Mouse (Mus musculus): Measurements from ENCODE around the gene Csdc2. TPM values are rescaled to one million over a fixed set of nuclear protein-coding genes. Genes with fewer than 3 reads are reported as not detected.

The Csdc2 gene
- polyA plus RNA-seq, 1 experiment from 2014 or later, result 11.8 TPM

DNA sequence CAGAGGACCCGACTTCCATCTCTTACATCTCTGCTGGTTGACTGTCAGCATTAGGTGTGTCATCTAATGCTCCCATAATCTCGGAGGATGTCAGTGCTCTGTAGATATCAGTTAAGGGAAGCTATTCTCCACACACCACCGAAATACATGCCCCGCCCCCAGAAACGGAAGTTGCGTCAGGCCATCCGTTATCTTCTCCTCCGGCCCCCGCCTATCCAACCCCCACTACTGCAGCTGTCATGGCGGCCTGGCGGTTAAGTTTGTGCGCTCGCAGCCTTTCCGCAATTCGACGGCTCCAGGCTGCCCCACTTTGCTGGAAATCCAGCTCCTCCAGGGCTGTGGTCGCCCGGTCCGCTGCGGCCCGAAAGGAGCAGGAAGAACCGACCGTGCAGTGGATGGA lies 43.8 kb downstream of the Csdc2 start, which contains the start of gene 1700029P11Rik:
1700029P11Rik (plus strand) TSS at position 220 of the 400 bp plus-strand sequence.
- 92% methylated on average over 23 of the region's 23 CpGs for WGBS
- Histone ChIP-seq H3K9me3 (ENCODE audit: low read depth, low read length) (no peaks in the 10 kb centered on the region), H3K27me3 (ENCODE audit: insufficient read depth, low read length) (no peaks in the 10 kb centered on the region), H3K27ac (ENCODE audit: low read depth) (no peak within 1 kb of the TSS), H3K4me1 (ENCODE audit: insufficient read depth) (no peaks in the 10 kb centered on the region), H3K4me3 (ENCODE audit: low read depth, low read length) (no peak within 1 kb of the TSS), H3K36me3 (ENCODE audit: insufficient read depth) (no peaks in the 10 kb centered on the region), H3K9ac (no peak within 1 kb of the TSS), H3K4me2 (no peak within 1 kb of the TSS)
- ATAC-seq (ENCODE audit: insufficient read depth) (no peak), DNase-seq (no peak)
- TF ChIP-seq CTCF (IDR thresholded peaks at IDR 0.05; ENCODE audit: low read depth), result no peak

- no peak for ATAC-seq (ENCODE audit: insufficient read depth)
These were observed 45.6 kb downstream of the Csdc2 start for GRCm38 (mm10) chr15:81982173-81982572.

DNA sequence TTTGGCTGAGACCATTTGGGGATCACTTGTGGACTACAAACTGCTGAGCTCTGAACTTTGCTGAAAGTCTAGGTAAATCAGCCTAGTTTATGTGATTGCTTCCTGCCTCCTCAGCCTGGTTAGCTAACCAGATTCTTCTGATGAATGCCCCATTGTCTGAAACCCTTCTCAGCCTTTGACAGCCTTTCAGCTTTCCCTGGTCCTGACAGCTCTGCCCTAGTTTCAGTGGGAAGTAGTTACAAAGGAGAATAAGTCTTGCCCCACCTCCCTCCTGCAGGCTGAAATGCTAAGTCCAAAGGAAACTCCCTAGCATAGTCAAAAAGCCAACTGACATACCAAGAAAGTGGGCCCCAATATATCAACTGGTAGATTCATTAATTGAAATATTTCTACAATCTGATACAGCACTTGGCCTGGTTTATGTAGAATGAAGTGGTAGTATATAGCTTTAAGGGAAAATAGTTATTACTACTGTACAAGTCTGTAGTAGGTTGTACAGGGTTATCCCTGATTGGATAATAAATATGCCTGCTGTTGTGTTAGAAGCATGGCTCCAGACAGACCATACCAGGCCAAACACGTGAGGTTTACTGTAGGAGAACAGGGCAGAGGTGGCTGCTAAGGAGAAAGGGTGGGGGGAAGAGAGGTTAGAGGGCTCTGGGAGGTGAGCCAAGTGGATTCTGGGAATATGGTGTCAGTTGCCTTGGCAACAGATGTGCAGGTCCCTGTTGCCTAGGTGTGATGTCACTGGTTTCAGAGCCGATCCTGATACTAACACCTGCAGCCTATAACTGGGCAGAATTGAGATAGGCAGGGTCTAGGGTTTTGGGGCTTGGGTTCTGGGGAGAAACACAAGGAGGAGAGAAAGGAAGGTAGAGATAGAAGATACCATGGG lies 49.0 kb downstream of the Csdc2 start:
- ATAC-seq (ENCODE audit: insufficient read depth) (no peak), DNase-seq (no peak)
- peaks cover 5% of the 10 kb centered on the region; the same call in 1 of the 2 replicates for H3K4me1 ChIP-seq (ENCODE audit: insufficient read depth)
- H3K36me3 ChIP-seq (ENCODE audit: insufficient read depth), result no peaks in the 10 kb centered on the region
- H3K27me3 ChIP-seq (ENCODE audit: insufficient read depth, low read length), result no peaks in the 10 kb centered on the region
- WGBS, result 55% methylated on average over 2 of the region's 2 CpGs
- no peak for TF ChIP-seq CTCF (IDR thresholded peaks at IDR 0.05; ENCODE audit: low read depth)
- H3K4me3 ChIP-seq (ENCODE audit: low read depth, low read length), result no peak overlapping the region
- no peak overlapping the region for H3K4me2 ChIP-seq
- H3K9me3 ChIP-seq (ENCODE audit: low read depth, low read length), result no peaks in the 10 kb centered on the region
- no peak overlapping the region for H3K27ac ChIP-seq (ENCODE audit: low read depth)
- no peak overlapping the region for H3K9ac ChIP-seq

More at GRCm38 (mm10) chr15:81982173-81982572, 45.6 kb downstream of the Csdc2 start:
- no peak for DNase-seq
- Histone ChIP-seq H3K27ac (ENCODE audit: low read depth) (no peak overlapping the region), H3K4me3 (ENCODE audit: low read depth, low read length) (no peak overlapping the region), H3K27me3 (ENCODE audit: insufficient read depth, low read length) (no peaks in the 10 kb centered on the region), H3K36me3 (ENCODE audit: insufficient read depth) (no peaks in the 10 kb centered on the region), H3K9me3 (ENCODE audit: low read depth, low read length) (no peaks in the 10 kb centered on the region), H3K4me1 (ENCODE audit: insufficient read depth) (no peaks in the 10 kb centered on the region), H3K4me2 (no peak overlapping the region), H3K9ac (no peak overlapping the region)
- TF ChIP-seq CTCF (IDR thresholded peaks at IDR 0.05; ENCODE audit: low read depth), result no peak
- 53% methylated on average over 1 of the region's 1 CpGs for WGBS

DNA sequence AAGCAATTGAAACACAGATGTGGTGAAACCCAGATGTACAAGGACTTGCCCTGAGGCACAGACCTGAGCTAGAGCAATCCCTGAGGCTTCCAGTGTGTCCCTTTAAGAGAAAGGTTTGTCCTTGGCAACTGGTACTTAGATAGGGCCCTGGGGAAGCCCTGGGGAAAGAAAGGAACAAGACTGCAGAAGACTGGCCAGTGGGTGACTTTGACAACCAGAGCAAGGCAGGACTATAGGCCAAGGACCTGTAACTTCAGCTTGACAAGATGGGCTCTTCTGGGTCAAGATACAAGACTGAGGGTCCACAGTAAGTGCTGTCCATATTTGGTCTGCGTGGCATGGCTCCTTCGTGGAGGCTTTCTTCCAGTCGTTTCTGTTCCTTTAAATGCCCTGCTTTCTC lies 51.1 kb downstream of the Csdc2 start, which contains the start of gene Xrcc6:
Xrcc6 (plus strand) TSS at position 190 of the 400 bp plus-strand sequence.
- Histone ChIP-seq H3K36me3 (ENCODE audit: insufficient read depth) (no peaks in the 10 kb centered on the region), H3K27me3 (ENCODE audit: insufficient read depth, low read length) (no peaks in the 10 kb centered on the region), H3K9me3 (ENCODE audit: low read depth, low read length) (no peaks in the 10 kb centered on the region), H3K4me2 (no peak within 1 kb of the TSS), H3K4me1 (ENCODE audit: insufficient read depth) (peaks cover 5% of the 10 kb centered on the region; the same call in 1 of the 2 replicates), H3K27ac (ENCODE audit: low read depth) (no peak within 1 kb of the TSS), H3K4me3 (ENCODE audit: low read depth, low read length) (no peak within 1 kb of the TSS), H3K9ac (no peak within 1 kb of the TSS)
- DNase-seq (no peak), ATAC-seq (ENCODE audit: insufficient read depth) (no peak)
- 79% methylated on average over 3 of the region's 3 CpGs for WGBS
- no peak for TF ChIP-seq CTCF (IDR thresholded peaks at IDR 0.05; ENCODE audit: low read depth)

- WGBS, result 21% methylated on average over 11 of the region's 11 CpGs
- Histone ChIP-seq H3K4me2 (no peak overlapping the region), H3K36me3 (ENCODE audit: insufficient read depth) (peaks cover 8% of the 10 kb centered on the region), H3K4me1 (ENCODE audit: insufficient read depth) (peaks cover 5% of the 10 kb centered on the region; the same call in 1 of the 2 replicates), H3K4me3 (ENCODE audit: low read depth, low read length) (no peak overlapping the region), H3K9me3 (ENCODE audit: low read depth, low read length) (no peaks in the 10 kb centered on the region), H3K27ac (ENCODE audit: low read depth) (peak overlapping the region; percentile 72; the same call in 1 of the 2 replicates), H3K27me3 (ENCODE audit: insufficient read depth, low read length) (no peaks in the 10 kb centered on the region), H3K9ac (peak overlapping the region; percentile 48)
- DNase-seq (peak; percentile 98), ATAC-seq (ENCODE audit: insufficient read depth) (peak; percentile 87)
- peak; percentile 89 for TF ChIP-seq CTCF (IDR thresholded peaks at IDR 0.05; ENCODE audit: low read depth)
These were observed 53.0 kb downstream of the Csdc2 start for GRCm38 (mm10) chr15:81989371-81990062.

GRCm38 (mm10) chr15:81990549-81990948 lies 54.0 kb downstream of the Csdc2 start:
- no peak for ATAC-seq (ENCODE audit: insufficient read depth)
- no peaks in the 10 kb centered on the region for H3K9me3 ChIP-seq (ENCODE audit: low read depth, low read length)
- 48% methylated on average over 7 of the region's 7 CpGs for WGBS
- no peak overlapping the region for H3K4me3 ChIP-seq (ENCODE audit: low read depth, low read length)
- peaks cover 5% of the 10 kb centered on the region; the same call in 1 of the 2 replicates for H3K4me1 ChIP-seq (ENCODE audit: insufficient read depth)
- H3K4me2 ChIP-seq, result no peak overlapping the region
- no peaks in the 10 kb centered on the region for H3K27me3 ChIP-seq (ENCODE audit: insufficient read depth, low read length)
- peaks cover 15% of the 10 kb centered on the region for H3K36me3 ChIP-seq (ENCODE audit: insufficient read depth)
- H3K27ac ChIP-seq (ENCODE audit: low read depth), result no peak overlapping the region
- TF ChIP-seq CTCF (IDR thresholded peaks at IDR 0.05; ENCODE audit: low read depth), result no peak
- DNase-seq, result no peak
- no peak overlapping the region for H3K9ac ChIP-seq

DNA sequence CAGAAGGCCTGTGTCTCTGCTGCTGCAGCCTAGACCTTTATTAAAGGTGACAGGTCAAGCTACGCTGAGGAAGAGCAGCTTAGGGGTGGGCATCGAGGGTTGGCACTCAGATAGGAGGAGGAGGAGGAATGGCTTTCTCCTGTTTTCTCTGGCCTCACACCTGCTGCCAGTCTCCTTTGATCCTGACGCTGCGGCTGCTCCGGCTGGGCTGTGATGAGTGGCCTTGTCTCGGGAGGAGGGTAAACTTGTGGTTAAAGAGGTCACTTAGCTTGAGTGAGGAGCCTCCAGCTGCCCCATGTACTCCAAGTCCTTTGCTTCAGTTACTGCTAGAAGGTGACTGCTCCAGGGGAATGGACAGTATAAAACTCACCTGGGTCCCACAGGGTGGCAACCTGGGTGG lies 57.4 kb downstream of the Csdc2 start:
- Histone ChIP-seq H3K27me3 (ENCODE audit: insufficient read depth, low read length) (no peaks in the 10 kb centered on the region), H3K9ac (no peak overlapping the region), H3K36me3 (ENCODE audit: insufficient read depth) (peaks cover 42% of the 10 kb centered on the region), H3K4me1 (ENCODE audit: insufficient read depth) (peaks cover 5% of the 10 kb centered on the region; the same call in 1 of the 2 replicates), H3K4me3 (ENCODE audit: low read depth, low read length) (no peak overlapping the region), H3K9me3 (ENCODE audit: low read depth, low read length) (no peaks in the 10 kb centered on the region), H3K27ac (ENCODE audit: low read depth) (no peak overlapping the region), H3K4me2 (no peak overlapping the region)
- DNase-seq, result no peak
- ATAC-seq (ENCODE audit: insufficient read depth), result no peak
- TF ChIP-seq CTCF (IDR thresholded peaks at IDR 0.05; ENCODE audit: low read depth), result no peak
- WGBS, result 46% methylated on average over 6 of the region's 6 CpGs

Other genes with a start within 250 kb of the Csdc2 start
- gene Chadl, start 239.5 kb upstream of the Csdc2 start, polyA plus RNA-seq (2014; fragmentation: Nextera tagmentation; extraction: Ambion mirVana), result 4.6 and 4.7 TPM in 2 replicates
- gene Zc3h7b, start 191.7 kb upstream of the Csdc2 start, polyA plus RNA-seq (2014; fragmentation: Nextera tagmentation; extraction: Ambion mirVana), result 45.6 and 46.1 TPM in 2 replicates
- gene Rangap1, start 191.2 kb upstream of the Csdc2 start, polyA plus RNA-seq (2014; fragmentation: Nextera tagmentation; extraction: Ambion mirVana), result 101 and 107 TPM in 2 replicates
- gene Tef, start 134.3 kb upstream of the Csdc2 start, polyA plus RNA-seq (2014; fragmentation: Nextera tagmentation; extraction: Ambion mirVana), result 23.5 and 23.8 TPM in 2 replicates
- gene Tob2, start 78.0 kb upstream of the Csdc2 start, polyA plus RNA-seq (2014; fragmentation: Nextera tagmentation; extraction: Ambion mirVana), result 23.3 and 24.2 TPM in 2 replicates
- 211 and 220 TPM in 2 replicates for gene Phf5a, start 64.8 kb upstream of the Csdc2 start, polyA plus RNA-seq (2014; fragmentation: Nextera tagmentation; extraction: Ambion mirVana)
- gene Aco2, start 64.5 kb upstream of the Csdc2 start, polyA plus RNA-seq (2014; fragmentation: Nextera tagmentation; extraction: Ambion mirVana), result 149 and 152 TPM in 2 replicates
- gene Polr3h, start 10.5 kb upstream of the Csdc2 start, polyA plus RNA-seq (2014; fragmentation: Nextera tagmentation; extraction: Ambion mirVana), result 74.4 and 89.5 TPM in 2 replicates
- 39.0 and 39.6 TPM in 2 replicates for gene Pmm1, start 24.2 kb downstream of the Csdc2 start, polyA plus RNA-seq (2014; fragmentation: Nextera tagmentation; extraction: Ambion mirVana)
- gene 1700029P11Rik, start 43.8 kb downstream of the Csdc2 start, polyA plus RNA-seq (2014; fragmentation: Nextera tagmentation; extraction: Ambion mirVana), result not detected in 2 replicates
- 92.5 and 93.1 TPM in 2 replicates for gene Xrcc6, start 51.1 kb downstream of the Csdc2 start, polyA plus RNA-seq (2014; fragmentation: Nextera tagmentation; extraction: Ambion mirVana)
- 23.0 and 26.8 TPM in 2 replicates for gene Desi1, start 97.1 kb downstream of the Csdc2 start, polyA plus RNA-seq (2014; fragmentation: Nextera tagmentation; extraction: Ambion mirVana)
- 334 and 340 TPM in 2 replicates for gene Snu13, start 110.8 kb downstream of the Csdc2 start, polyA plus RNA-seq (2014; fragmentation: Nextera tagmentation; extraction: Ambion mirVana)
- not detected in 2 replicates for gene 4930407I10Rik, start 122.4 kb downstream of the Csdc2 start, polyA plus RNA-seq (2014; fragmentation: Nextera tagmentation; extraction: Ambion mirVana)
- not detected in 2 replicates for gene Mei1, start 133.2 kb downstream of the Csdc2 start, polyA plus RNA-seq (2014; fragmentation: Nextera tagmentation; extraction: Ambion mirVana)
- gene Ccdc134, start 191.2 kb downstream of the Csdc2 start, polyA plus RNA-seq (2014; fragmentation: Nextera tagmentation; extraction: Ambion mirVana), result 20.5 and 22.1 TPM in 2 replicates
- 107 and 114 TPM in 2 replicates for gene Srebf2, start 210.4 kb downstream of the Csdc2 start, polyA plus RNA-seq (2014; fragmentation: Nextera tagmentation; extraction: Ambion mirVana)

Measured in lung, embryonic 14.5 days (tissue).